Mouse (Mus musculus): ENCODE data around the gene Cnih3.

DNA sequence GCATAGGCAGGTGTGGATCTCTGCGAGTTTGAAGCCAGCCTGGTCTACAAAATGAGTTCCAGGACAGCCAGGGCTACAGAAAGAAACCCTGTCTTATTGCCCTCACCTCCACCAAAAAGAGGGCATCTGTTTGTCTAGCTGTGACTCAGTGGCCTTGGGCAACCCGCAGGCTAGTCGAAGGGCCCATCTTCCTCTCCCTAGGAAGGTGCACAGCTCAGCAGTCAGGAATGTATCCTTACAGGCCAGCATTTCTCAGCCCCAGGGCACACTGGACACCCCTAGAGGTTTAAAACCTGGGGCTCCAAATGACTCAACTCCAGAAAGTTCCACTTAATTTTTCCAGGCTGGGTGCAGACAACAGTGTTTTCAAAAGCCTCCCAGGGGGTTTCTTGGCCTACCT is 73.0 kb downstream of the Cnih3 start:
- TF ChIP-seq MYOG (IDR thresholded peaks at IDR 0.05; ENCODE audit: control insufficient read depth, extremely low read depth, insufficient read length) (no peak), CTCF (IDR thresholded peaks at IDR 0.05; ENCODE audit: control insufficient read depth, insufficient read depth, insufficient read length) (no peak), FOSL1 (IDR thresholded peaks at IDR 0.05; ENCODE audit: insufficient read depth, low read length, poor library complexity, severe bottlenecking) (peak; percentile 62)
